Mouse (Mus musculus) megakaryocyte-erythroid progenitor cell, adult 5 weeks (primary cell): ENCODE data around the gene Stac2. TPM values are rescaled to one million over a fixed set of nuclear protein-coding genes. Genes with fewer than 3 reads are reported as not detected.

Experiments
- polyA plus RNA-seq: library from polyadenylated mRNA; stranded (reverse); fragments of >175 nt; gene quantifications from 2 replicates; pipeline ENCODE4 v1.2.3, GENCODE M21; 2012

Stac2 gene
- 0.04 and 0.11 TPM in 2 replicates for polyA plus RNA-seq

GRCm38 (mm10) chr11:98052989-98053834, at the start of gene Stac2:
Gene Stac2 (minus strand): TSS chr11:98053462.

GRCm38 (mm10) chr11:98026570-98027296, 26.5 kb downstream of the Stac2 start, which contains the start of gene Rpl19:
Gene Rpl19 (plus strand): TSS chr11:98026710.

GRCm38 (mm10) chr11:98022555-98023371, 30.5 kb downstream of the Stac2 start, which contains the start of gene Cacnb1:
Gene Cacnb1 (minus strand): TSS chr11:98023034.

GRCm38 (mm10) chr11:97995564-97996288, 57.5 kb downstream of the Stac2 start, which contains the start of gene Arl5c:
Gene Arl5c (minus strand): TSS chr11:97996181.

Other genes starting within 250 kb of the Stac2 start
- 0.35 and 0.42 TPM in 2 replicates for gene B230217C12Rik, start 212.7 kb downstream of the Stac2 start, polyA plus RNA-seq
- gene Fbxo47, start 169.3 kb downstream of the Stac2 start, polyA plus RNA-seq = not detected in 2 replicates
- 4.0 and 4.6 TPM in 2 replicates for gene Plxdc1, start 67.0 kb downstream of the Stac2 start, polyA plus RNA-seq
- gene Arl5c, start 57.3 kb downstream of the Stac2 start, polyA plus RNA-seq = 7.7 and 9.4 TPM in 2 replicates
- gene Cacnb1, start 30.4 kb downstream of the Stac2 start, polyA plus RNA-seq = 5.2 and 5.5 TPM in 2 replicates
- gene Rpl19, start 26.8 kb downstream of the Stac2 start, polyA plus RNA-seq = 2,384 and 2,788 TPM in 2 replicates
- 6.3 and 7.8 TPM in 2 replicates for gene Fbxl20, start 96.9 kb upstream of the Stac2 start, polyA plus RNA-seq
- gene Med1, start 139.8 kb upstream of the Stac2 start, polyA plus RNA-seq = 11.1 and 12.5 TPM in 2 replicates
- 12.8 and 16.4 TPM in 2 replicates for gene Cdk12, start 149.6 kb upstream of the Stac2 start, polyA plus RNA-seq